Mouse (Mus musculus) brain, embryonic 14.5 days (tissue): ENCODE measurements around the gene Cisd2.

Experiments
- CTCF ChIP-seq: fragments of 200-500 bp; IDR thresholded peaks from 2 replicates; pipeline ENCODE4 v1.5.1; 2012; ENCODE audit warnings: inconsistent platforms, mild to moderate bottlenecking, moderate library complexity, borderline replicate concordance; ENCODE audit not compliant: insufficient read depth, insufficient read length; ENCODE audit errors: extremely low read depth
- POLR2A ChIP-seq: fragments of 200-500 bp; IDR thresholded peaks from 2 replicates; pipeline ENCODE4 v1.6.1; 2012; ENCODE audit warnings: mild to moderate bottlenecking, inconsistent platforms, borderline replicate concordance; ENCODE audit not compliant: poor library complexity, insufficient read depth, insufficient read length, severe bottlenecking; ENCODE audit errors: extremely low read depth

GRCm38 (mm10) chr3:135437758-135438495, 14.2 kb upstream of the Cisd2 start, which contains the start of gene Ube2d3:
- no peak for TF ChIP-seq CTCF
- TF ChIP-seq POLR2A, result peak; percentile 75
